Mouse (Mus musculus) brain, embryonic 14.5 days (tissue): Measurements from ENCODE around the gene Aaed1.

ENCODE experiments used
- CTCF ChIP-seq: fragments of 200-500 bp; IDR thresholded peaks from 2 replicates; pipeline ENCODE4 v1.5.1; 2012; ENCODE audit warnings: inconsistent platforms, mild to moderate bottlenecking, moderate library complexity, borderline replicate concordance; ENCODE audit not compliant: insufficient read depth, insufficient read length; ENCODE audit errors: extremely low read depth
- POLR2A ChIP-seq: fragments of 200-500 bp; IDR thresholded peaks from 2 replicates; pipeline ENCODE4 v1.6.1; 2012; ENCODE audit warnings: mild to moderate bottlenecking, inconsistent platforms, borderline replicate concordance; ENCODE audit not compliant: poor library complexity, insufficient read depth, insufficient read length, severe bottlenecking; ENCODE audit errors: extremely low read depth

GRCm38 (mm10) chr13:64319782-64320181 lies 7.3 kb upstream of the Aaed1 start:
- TF ChIP-seq CTCF, result no peak
- TF ChIP-seq POLR2A, result no peak
